Mouse (Mus musculus): Measurements from ENCODE around the gene Olfr924.
"Not testable (repeated sequence)": the region's sequence is repeated elsewhere in the genome, so short reads cannot be mapped to it uniquely, and the experiment has no call there.

The Olfr924 gene

GRCm38 (mm10) chr9:38844149-38844548, at the start of gene Olfr924:
Gene Olfr924 (plus strand): TSS chr9:38844449.
- DNase-seq = no peak

DNA sequence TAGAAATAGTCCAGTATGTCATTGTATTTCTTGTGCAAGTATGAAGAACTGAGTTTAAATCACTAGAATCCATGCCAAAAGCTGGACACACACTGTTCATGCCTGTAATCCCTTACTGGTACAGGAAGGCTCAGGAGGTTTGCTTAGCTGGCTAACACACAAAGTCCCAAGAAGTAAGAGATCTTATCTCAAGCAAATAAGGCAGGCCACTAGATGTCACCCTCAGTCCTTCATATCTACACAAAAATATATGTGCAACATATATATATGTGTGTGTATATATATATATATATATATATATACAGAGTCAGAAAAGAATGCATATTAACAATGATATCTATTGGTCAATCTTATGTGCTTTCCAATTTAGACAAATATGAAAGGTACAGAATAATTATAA, 38.6 kb upstream of the Olfr924 start:
- DNase-seq = no peak

- DNase-seq = no peak
These were observed 29.9 kb upstream of the Olfr924 start, which contains the start of gene Olfr922 for GRCm38 (mm10) chr9:38814314-38814713. Gene Olfr922 (plus strand): TSS chr9:38814614.

DNA sequence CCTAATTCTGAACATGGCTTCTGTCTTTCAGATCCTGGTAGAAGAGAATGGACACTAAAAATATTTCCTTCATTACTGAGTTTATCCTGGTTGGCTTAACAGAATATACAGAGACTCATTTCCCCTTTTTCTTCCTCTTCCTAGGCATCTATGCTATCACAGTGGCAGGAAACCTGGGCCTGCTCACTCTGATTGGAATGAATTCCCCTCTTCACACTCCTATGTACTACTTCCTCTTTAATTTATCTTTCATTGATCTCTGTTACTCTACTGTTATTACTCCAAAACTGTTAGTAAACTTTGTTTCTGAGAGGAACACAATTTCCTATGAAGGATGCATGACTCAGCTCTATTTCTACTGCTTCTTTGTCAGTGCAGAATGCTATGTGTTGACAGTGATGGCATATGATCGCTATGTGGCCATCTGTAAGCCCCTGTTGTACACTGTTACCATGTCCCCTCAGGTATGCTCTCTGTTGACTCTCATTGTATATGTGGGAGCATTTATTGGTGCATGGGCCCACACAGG, 28.7 kb upstream of the Olfr924 start:
- DNase-seq = no peak

DNA sequence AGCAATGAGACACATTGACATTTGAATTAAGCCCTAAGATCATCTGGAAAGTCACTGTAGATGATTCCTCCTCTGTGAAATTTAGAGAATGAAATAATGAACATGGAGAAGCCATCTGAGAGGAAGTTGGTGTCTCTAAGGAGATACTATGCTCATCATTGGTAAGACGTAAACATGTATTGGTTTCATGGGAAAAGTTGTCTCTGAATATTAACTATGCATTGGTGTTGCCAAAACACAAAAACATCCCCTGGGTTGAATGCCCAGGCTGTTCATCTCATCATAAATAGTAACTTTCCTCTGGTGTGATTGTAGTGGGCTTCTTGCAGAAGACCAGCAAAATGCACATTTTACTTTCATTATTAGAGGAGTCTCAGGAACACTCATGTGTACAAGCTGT, 18.0 kb upstream of the Olfr924 start, which contains the start of gene Olfr923:
Gene Olfr923, plus strand, starts transcription at position 301 of the 400 bp plus-strand sequence.
- DNase-seq = no peak

DNA sequence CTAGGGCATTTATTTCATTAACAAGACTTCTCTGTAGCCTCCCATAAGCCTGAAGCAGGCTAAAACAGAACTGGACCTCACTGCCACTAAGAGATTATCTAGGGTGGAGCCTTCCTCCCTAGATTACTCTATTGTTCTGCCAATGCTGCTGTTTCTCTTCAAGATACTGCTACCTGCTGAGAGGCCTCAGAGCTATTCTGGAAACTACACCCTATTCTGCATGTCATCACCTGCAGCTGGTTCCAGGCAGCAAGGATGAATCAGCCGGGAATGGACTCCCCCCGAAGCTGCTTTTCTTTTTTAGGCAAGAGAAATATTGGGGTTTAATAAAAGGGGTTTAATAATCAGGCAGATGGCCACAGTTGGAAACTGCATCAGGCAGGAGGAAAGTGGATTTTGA, 11.2 kb upstream of the Olfr924 start:
- DNase-seq = no peak

GRCm38 (mm10) chr9:38854760-38855159, 10.5 kb downstream of the Olfr924 start, which contains the start of gene Olfr26:
Gene Olfr26 (plus strand): TSS chr9:38855060.
- DNase-seq = no peak

DNA sequence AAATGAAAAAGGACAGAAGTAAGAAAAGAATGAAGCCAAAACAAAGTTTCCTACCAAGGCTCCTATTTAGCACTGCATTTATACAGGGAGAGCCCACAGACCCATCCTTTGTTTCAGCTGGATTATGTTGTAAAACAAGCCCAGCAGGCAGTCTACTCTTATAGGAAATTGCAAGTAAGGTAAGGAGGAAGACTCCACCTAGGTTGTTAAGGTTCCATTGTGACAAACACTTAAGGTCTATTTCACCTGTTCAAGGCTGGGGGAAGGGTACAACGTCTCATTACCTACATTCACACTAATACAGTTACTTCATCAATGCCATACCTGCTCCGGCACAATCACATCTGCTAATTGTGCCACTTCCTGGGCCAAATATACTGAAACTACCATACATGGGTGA, 30.6 kb downstream of the Olfr924 start:
- not testable (repeated sequence) for DNase-seq

- DNase-seq = no peak
These were observed 32.6 kb downstream of the Olfr924 start, which contains the start of gene Olfr926 for GRCm38 (mm10) chr9:38876826-38877225. Gene Olfr926 (plus strand): TSS chr9:38877126.

Data from cerebellum, adult 9-10 months (tissue).